Mouse (Mus musculus): ENCODE results near the gene Sept1. TPM values are rescaled to one million over a fixed set of nuclear protein-coding genes. Genes with fewer than 3 reads are reported as not detected.

The Sept1 gene
- polyA plus RNA-seq, 1 experiment from 2014 or later = 12.9 TPM

- 1% methylated on average over 53 of the region's 56 CpGs for WGBS
- Histone ChIP-seq H3K9ac (ENCODE audit: low read length) (peak within 1 kb of the TSS; percentile 91), H3K36me3 (ENCODE audit: control insufficient read depth, insufficient read depth, low read length) (peaks cover 12% of the 10 kb centered on the region; the same call in 1 of the 2 replicates), H3K27me3 (replicated peaks; ENCODE audit: control insufficient read depth, insufficient read depth, low read length) (no peaks in the 10 kb centered on the region), H3K4me3 (ENCODE audit: low read depth, low read length) (peak within 1 kb of the TSS; percentile 94), H3K4me1 (replicated peaks; ENCODE audit: control insufficient read depth, insufficient read depth, low read length) (peaks cover 20% of the 10 kb centered on the region), H3K27ac (ENCODE audit: low read depth) (peak within 1 kb of the TSS; percentile 91), H3K9me3 (ENCODE audit: control insufficient read depth, low read length) (0 out of 2 replicates have a peak, but pooled peaks cover 2% of the 10 kb centered on the region), H3K4me2 (ENCODE audit: low read length) (peak within 1 kb of the TSS; percentile 76)
- ATAC-seq (replicated peaks; ENCODE audit: low FRiP score, low TSS enrichment, low read depth) (peak; percentile 99), DNase-seq (ENCODE audit: low spot score) (peak; percentile 95)
Measured at GRCm38 (mm10) chr7:127243870-127244657, 11.1 kb upstream of the Sept1 start, which contains the start of gene Zfp771. Zfp771 (plus strand) TSS chr7:127244274.

- peak overlapping the region; percentile 91 for H3K9ac ChIP-seq (ENCODE audit: low read length)
- H3K27ac ChIP-seq (ENCODE audit: low read depth) = peak overlapping the region; percentile 91
- peak overlapping the region; percentile 94 for H3K4me3 ChIP-seq (ENCODE audit: low read depth, low read length)
- no peak for DNase-seq (ENCODE audit: low spot score)
- WGBS = 30% methylated on average over 2 of the region's 2 CpGs
- H3K4me2 ChIP-seq (ENCODE audit: low read length) = peak overlapping the region; percentile 76
- peaks cover 20% of the 10 kb centered on the region for H3K4me1 ChIP-seq (replicated peaks; ENCODE audit: control insufficient read depth, insufficient read depth, low read length)
- ATAC-seq (replicated peaks; ENCODE audit: low FRiP score, low TSS enrichment, low read depth) = no peak
- no peaks in the 10 kb centered on the region for H3K27me3 ChIP-seq (replicated peaks; ENCODE audit: control insufficient read depth, insufficient read depth, low read length)
- H3K36me3 ChIP-seq (ENCODE audit: control insufficient read depth, insufficient read depth, low read length) = peaks cover 18% of the 10 kb centered on the region
- 0 out of 2 replicates have a peak, but pooled peaks cover 2% of the 10 kb centered on the region for H3K9me3 ChIP-seq (ENCODE audit: control insufficient read depth, low read length)
Measured at GRCm38 (mm10) chr7:127243361-127243867, 10.5 kb upstream of the Sept1 start.

- H3K4me3 ChIP-seq (ENCODE audit: low read depth, low read length) = no peak overlapping the region
- H3K27me3 ChIP-seq (replicated peaks; ENCODE audit: control insufficient read depth, insufficient read depth, low read length) = no peaks in the 10 kb centered on the region
- 97% methylated on average over 2 of the region's 2 CpGs for WGBS
- peaks cover 53% of the 10 kb centered on the region for H3K36me3 ChIP-seq (ENCODE audit: control insufficient read depth, insufficient read depth, low read length)
- DNase-seq (ENCODE audit: low spot score) (no peak), ATAC-seq (replicated peaks; ENCODE audit: low FRiP score, low TSS enrichment, low read depth) (no peak)
- peaks cover 18% of the 10 kb centered on the region for H3K4me1 ChIP-seq (replicated peaks; ENCODE audit: control insufficient read depth, insufficient read depth, low read length)
- H3K4me2 ChIP-seq (ENCODE audit: low read length) = peak overlapping the region; percentile 85
- H3K9me3 ChIP-seq (ENCODE audit: control insufficient read depth, low read length) = no peaks in the 10 kb centered on the region
- no peak overlapping the region for H3K9ac ChIP-seq (ENCODE audit: low read length)
- H3K27ac ChIP-seq (ENCODE audit: low read depth) = no peak overlapping the region
Measured at GRCm38 (mm10) chr7:127234777-127235176, 1.8 kb upstream of the Sept1 start.

GRCm38 (mm10) chr7:127233765-127234164, 835 bp upstream of the Sept1 start:
- H3K9ac ChIP-seq (ENCODE audit: low read length) = peak overlapping the region; percentile 90
- H3K9me3 ChIP-seq (ENCODE audit: control insufficient read depth, low read length) = no peaks in the 10 kb centered on the region
- no peaks in the 10 kb centered on the region for H3K27me3 ChIP-seq (replicated peaks; ENCODE audit: control insufficient read depth, insufficient read depth, low read length)
- peak overlapping the region; percentile 98; the same call in 1 of the 2 replicates for H3K27ac ChIP-seq (ENCODE audit: low read depth)
- peaks cover 54% of the 10 kb centered on the region for H3K36me3 ChIP-seq (ENCODE audit: control insufficient read depth, insufficient read depth, low read length)
- peak overlapping the region; percentile 85 for H3K4me2 ChIP-seq (ENCODE audit: low read length)
- WGBS = 2% methylated on average over 9 of the region's 9 CpGs
- ATAC-seq (replicated peaks; ENCODE audit: low FRiP score, low TSS enrichment, low read depth) = no peak
- H3K4me3 ChIP-seq (ENCODE audit: low read depth, low read length) = peak overlapping the region; percentile 78
- DNase-seq (ENCODE audit: low spot score) = no peak
- H3K4me1 ChIP-seq (replicated peaks; ENCODE audit: control insufficient read depth, insufficient read depth, low read length) = peaks cover 18% of the 10 kb centered on the region

- H3K36me3 ChIP-seq (ENCODE audit: control insufficient read depth, insufficient read depth, low read length) = peaks cover 50% of the 10 kb centered on the region
- peaks cover 18% of the 10 kb centered on the region for H3K4me1 ChIP-seq (replicated peaks; ENCODE audit: control insufficient read depth, insufficient read depth, low read length)
- H3K9ac ChIP-seq (ENCODE audit: low read length) = peak overlapping the region; percentile 90
- H3K4me2 ChIP-seq (ENCODE audit: low read length) = peak overlapping the region; percentile 85
- peak; percentile 62 for ATAC-seq (replicated peaks; ENCODE audit: low FRiP score, low TSS enrichment, low read depth)
- no peaks in the 10 kb centered on the region for H3K9me3 ChIP-seq (ENCODE audit: control insufficient read depth, low read length)
- H3K27ac ChIP-seq (ENCODE audit: low read depth) = peak overlapping the region; percentile 98
- DNase-seq (ENCODE audit: low spot score) = no peak
- no peaks in the 10 kb centered on the region for H3K27me3 ChIP-seq (replicated peaks; ENCODE audit: control insufficient read depth, insufficient read depth, low read length)
- under 1% methylated on average over 26 of the region's 27 CpGs for WGBS
- H3K4me3 ChIP-seq (ENCODE audit: low read depth, low read length) = peak overlapping the region; percentile 78
Measured at GRCm38 (mm10) chr7:127233368-127233749, 429 bp upstream of the Sept1 start.

GRCm38 (mm10) chr7:127231826-127232621, 906 bp downstream of the Sept1 start:
- peak overlapping the region; percentile 85 for H3K4me2 ChIP-seq (ENCODE audit: low read length)
- H3K27me3 ChIP-seq (replicated peaks; ENCODE audit: control insufficient read depth, insufficient read depth, low read length) = no peaks in the 10 kb centered on the region
- H3K27ac ChIP-seq (ENCODE audit: low read depth) = peak overlapping the region; percentile 98
- peak overlapping the region; percentile 78 for H3K4me3 ChIP-seq (ENCODE audit: low read depth, low read length)
- peaks cover 18% of the 10 kb centered on the region for H3K4me1 ChIP-seq (replicated peaks; ENCODE audit: control insufficient read depth, insufficient read depth, low read length)
- no peaks in the 10 kb centered on the region for H3K9me3 ChIP-seq (ENCODE audit: control insufficient read depth, low read length)
- ATAC-seq (replicated peaks; ENCODE audit: low FRiP score, low TSS enrichment, low read depth) (no peak), DNase-seq (ENCODE audit: low spot score) (no peak)
- H3K9ac ChIP-seq (ENCODE audit: low read length) = peak overlapping the region; percentile 90
- peaks cover 37% of the 10 kb centered on the region for H3K36me3 ChIP-seq (ENCODE audit: control insufficient read depth, insufficient read depth, low read length)
- WGBS = 8% methylated on average over 20 of the region's 20 CpGs

GRCm38 (mm10) chr7:127231376-127231775, 1.6 kb downstream of the Sept1 start:
- 51% methylated on average over 3 of the region's 3 CpGs for WGBS
- no peak overlapping the region for H3K27ac ChIP-seq (ENCODE audit: low read depth)

GRCm38 (mm10) chr7:127228615-127229303, 4.2 kb downstream of the Sept1 start:
- no peak for ATAC-seq (replicated peaks; ENCODE audit: low FRiP score, low TSS enrichment, low read depth)
- H3K4me3 ChIP-seq (ENCODE audit: low read depth, low read length) = no peak overlapping the region
- no peak overlapping the region for H3K27ac ChIP-seq (ENCODE audit: low read depth)

More at GRCm38 (mm10) chr7:127231376-127231775, 1.6 kb downstream of the Sept1 start:
- Histone ChIP-seq H3K4me3 (ENCODE audit: low read depth, low read length) (peak overlapping the region; percentile 78), H3K27me3 (replicated peaks; ENCODE audit: control insufficient read depth, insufficient read depth, low read length) (no peaks in the 10 kb centered on the region), H3K36me3 (ENCODE audit: control insufficient read depth, insufficient read depth, low read length) (peaks cover 30% of the 10 kb centered on the region), H3K9me3 (ENCODE audit: control insufficient read depth, low read length) (no peaks in the 10 kb centered on the region), H3K4me1 (replicated peaks; ENCODE audit: control insufficient read depth, insufficient read depth, low read length) (peaks cover 18% of the 10 kb centered on the region), H3K9ac (ENCODE audit: low read length) (peak overlapping the region; percentile 90), H3K4me2 (ENCODE audit: low read length) (peak overlapping the region; percentile 85)
- DNase-seq (ENCODE audit: low spot score) (no peak), ATAC-seq (replicated peaks; ENCODE audit: low FRiP score, low TSS enrichment, low read depth) (no peak)

More at GRCm38 (mm10) chr7:127228615-127229303, 4.2 kb downstream of the Sept1 start:
- Histone ChIP-seq H3K4me1 (replicated peaks; ENCODE audit: control insufficient read depth, insufficient read depth, low read length) (peaks cover 11% of the 10 kb centered on the region), H3K9me3 (ENCODE audit: control insufficient read depth, low read length) (no peaks in the 10 kb centered on the region), H3K4me2 (ENCODE audit: low read length) (no peak overlapping the region), H3K9ac (ENCODE audit: low read length) (no peak overlapping the region), H3K36me3 (ENCODE audit: control insufficient read depth, insufficient read depth, low read length) (peaks cover 14% of the 10 kb centered on the region; the same call in 1 of the 2 replicates), H3K27me3 (replicated peaks; ENCODE audit: control insufficient read depth, insufficient read depth, low read length) (no peaks in the 10 kb centered on the region)
- peak; percentile 87 for DNase-seq (ENCODE audit: low spot score)
- 69% methylated on average over 4 of the region's 4 CpGs for WGBS
